Comparison of ENCODE assay signal across 8 mouse cellular contexts in genomic region chr13:67173723-67174055, GRCm38 (mm10). TPM values are rescaled to one million over a fixed set of nuclear protein-coding genes. Genes with fewer than 3 reads are reported as not detected.
A peak's percentile ranks its signal among the peaks of the same experiment; 100 is the strongest.
DNase-seq lines count a peak whose midpoint lies in the region; ATAC-seq and TF ChIP-seq lines count a peak whose summit lies in the region.

No protein-coding gene starts in this region.

- no peak for ATAC-seq in hindbrain, embryonic 11.5 days (ENCODE audit: low FRiP score)
- ATAC-seq in midbrain, embryonic 11.5 days (ENCODE audit: low FRiP score) = no peak
- ATAC-seq in CD4-positive, CD25-positive, alpha-beta regulatory T cell, adult 4 months = no peak

- peaks cover 3% of the 10 kb centered on the region; the same call in 1 of the 2 replicates for H3K4me1 ChIP-seq in kidney, adult 2 months (ENCODE audit: control insufficient read depth, insufficient read depth, low read length)
- no peaks in the 10 kb centered on the region for H3K4me1 ChIP-seq in hindbrain, embryonic 11.5 days (replicated peaks; ENCODE audit: control insufficient read depth, insufficient read depth, low read length)
- H3K4me1 ChIP-seq in midbrain, embryonic 11.5 days (ENCODE audit: control insufficient read depth, insufficient read depth, low read length) = peaks cover 3% of the 10 kb centered on the region; the same call in 1 of the 2 replicates

- H3K27ac ChIP-seq in kidney, adult 2 months (ENCODE audit: insufficient read depth, low read depth, low read length) = no peak overlapping the region
- H3K27ac ChIP-seq in hindbrain, embryonic 11.5 days (ENCODE audit: low read depth, low read length) = no peak overlapping the region
- H3K27ac ChIP-seq in midbrain, embryonic 11.5 days (ENCODE audit: low read depth, low read length) = no peak overlapping the region

- DNase-seq in kidney, adult 2 months = no peak
- no peak for DNase-seq in kidney, adult 9 months
- peak; percentile 13 for DNase-seq in brain, adult 2 months (ENCODE audit: low read depth, low spot score)
- peak; percentile 1 for DNase-seq in hindbrain, embryonic 11.5 days (ENCODE audit: low spot score)
- DNase-seq in midbrain, embryonic 11.5 days (ENCODE audit: low spot score, missing footprints) = no peak
- no peak for DNase-seq in urinary bladder, adult 2 months (ENCODE audit: low spot score)
- DNase-seq in urinary bladder, postnatal 25 days (ENCODE audit: low spot score) = no peak

- peak overlapping the region; percentile 97; the same call in 1 of the 2 replicates for H3K4me3 ChIP-seq in kidney, adult 2 months (ENCODE audit: insufficient read depth, low read depth, low read length)
- peak overlapping the region; percentile 51; the same call in 1 of the 2 replicates for H3K4me3 ChIP-seq in hindbrain, embryonic 11.5 days (ENCODE audit: low read depth, low read length)
- H3K4me3 ChIP-seq in midbrain, embryonic 11.5 days (ENCODE audit: low read depth, low read length) = peak overlapping the region; percentile 52

- no peak for TF ChIP-seq POLR2A in kidney, adult 2 months (IDR thresholded peaks at IDR 0.05; ENCODE audit: low read depth, low read length)

- no peak for TF ChIP-seq CTCF in kidney, adult 2 months (conservative IDR thresholded peaks at IDR 0.05; ENCODE audit: insufficient read depth, insufficient read length, low read depth, low read length)

- no peaks in the 10 kb centered on the region for H3K36me3 ChIP-seq in kidney, adult 2 months (ENCODE audit: control insufficient read depth, insufficient read depth, low read length)
- H3K36me3 ChIP-seq in hindbrain, embryonic 11.5 days (ENCODE audit: control insufficient read depth, insufficient read depth, low read length) = no peaks in the 10 kb centered on the region
- no peaks in the 10 kb centered on the region for H3K36me3 ChIP-seq in midbrain, embryonic 11.5 days (ENCODE audit: control insufficient read depth, insufficient read depth, low read length)

- H3K9me3 ChIP-seq in hindbrain, embryonic 11.5 days (ENCODE audit: control insufficient read depth, low read length) = no peaks in the 10 kb centered on the region
- no peaks in the 10 kb centered on the region for H3K9me3 ChIP-seq in midbrain, embryonic 11.5 days (ENCODE audit: control insufficient read depth, low read length)

- no peaks in the 10 kb centered on the region for H3K27me3 ChIP-seq in kidney, adult 2 months (replicated peaks; ENCODE audit: control insufficient read depth, insufficient read depth, low read length)
- no peaks in the 10 kb centered on the region for H3K27me3 ChIP-seq in hindbrain, embryonic 11.5 days (ENCODE audit: control insufficient read depth, insufficient read depth, low read length)
- H3K27me3 ChIP-seq in midbrain, embryonic 11.5 days (ENCODE audit: control insufficient read depth, insufficient read depth, low read length) = no peaks in the 10 kb centered on the region

- peak overlapping the region; percentile 39 for H3K4me2 ChIP-seq in hindbrain, embryonic 11.5 days (replicated peaks; ENCODE audit: low read depth, low read length)
- peak overlapping the region; percentile 50 for H3K4me2 ChIP-seq in midbrain, embryonic 11.5 days

- 16% methylated on average over 5 of the region's 5 CpGs for WGBS in kidney, adult 2 months
- WGBS in hindbrain, embryonic 11.5 days = 35% methylated on average over 5 of the region's 5 CpGs
- 30% methylated on average over 5 of the region's 5 CpGs for WGBS in midbrain, embryonic 11.5 days

- H3K9ac ChIP-seq in hindbrain, embryonic 11.5 days (ENCODE audit: low read depth, low read length) = peak overlapping the region; percentile 58; the same call in 1 of the 2 replicates
- H3K9ac ChIP-seq in midbrain, embryonic 11.5 days (ENCODE audit: low read length) = peak overlapping the region; percentile 71; the same call in 1 of the 2 replicates

RNA-seq across cellular contexts. Expression of gene Rsl1, which starts 0.7 kb away (rescaled TPM):
- 2.4 and 3.0 TPM in 2 replicates for polyA plus RNA-seq in kidney, adult 2 months (2012; rRNA removed)
- 4.5 and 5.4 TPM in 2 replicates for polyA plus RNA-seq in hindbrain, embryonic 11.5 days (2014; fragmentation: Nextera tagmentation; extraction: Ambion mirVana)
- 4.3 and 6.6 TPM in 2 replicates for polyA plus RNA-seq in midbrain, embryonic 11.5 days (2014; fragmentation: Nextera tagmentation; extraction: Ambion mirVana)
- polyA plus RNA-seq in urinary bladder, adult 2 months (2012; rRNA removed) = 6.4 and 7.4 TPM in 2 replicates
- polyA plus RNA-seq in CD4-positive, CD25-positive, alpha-beta regulatory T cell, adult 4 months (2017; shearing (Covaris generic)) = 10 to 100 TPM; 22.0 to 28.0 TPM

RNA-seq across cellular contexts. Expression of gene Zfp455, which starts 20.6 kb away (rescaled TPM):
- polyA plus RNA-seq in kidney, adult 2 months (2012; rRNA removed) = 0.12 and 0.36 TPM in 2 replicates
- 0.86 and 1.2 TPM in 2 replicates for polyA plus RNA-seq in hindbrain, embryonic 11.5 days (2014; fragmentation: Nextera tagmentation; extraction: Ambion mirVana)
- polyA plus RNA-seq in midbrain, embryonic 11.5 days (2014; fragmentation: Nextera tagmentation; extraction: Ambion mirVana) = 1.7 and 1.9 TPM in 2 replicates
- polyA plus RNA-seq in urinary bladder, adult 2 months (2012; rRNA removed) = 2.0 TPM in 2 replicates
- 1 to 10 TPM; 4.3 to 6.5 TPM for polyA plus RNA-seq in CD4-positive, CD25-positive, alpha-beta regulatory T cell, adult 4 months (2017; shearing (Covaris generic))

RNA-seq across cellular contexts. Expression of gene Zfp759, which starts 52.2 kb away (rescaled TPM):
- polyA plus RNA-seq in kidney, adult 2 months (2012; rRNA removed) = 0.31 and 0.39 TPM in 2 replicates
- polyA plus RNA-seq in hindbrain, embryonic 11.5 days (2014; fragmentation: Nextera tagmentation; extraction: Ambion mirVana) = 1.7 and 3.3 TPM in 2 replicates
- polyA plus RNA-seq in midbrain, embryonic 11.5 days (2014; fragmentation: Nextera tagmentation; extraction: Ambion mirVana) = 2.2 and 2.6 TPM in 2 replicates
- polyA plus RNA-seq in urinary bladder, adult 2 months (2012; rRNA removed) = 2.0 and 2.5 TPM in 2 replicates
- polyA plus RNA-seq in CD4-positive, CD25-positive, alpha-beta regulatory T cell, adult 4 months (2017; shearing (Covaris generic)) = 1 to 10 TPM; 2.7 to 3.2 TPM

RNA-seq across cellular contexts. Expression of gene Rslcan18, which starts 57.6 kb away (rescaled TPM):
- polyA plus RNA-seq in kidney, adult 2 months (2012; rRNA removed) = 0.31 and 0.53 TPM in 2 replicates
- polyA plus RNA-seq in hindbrain, embryonic 11.5 days (2014; fragmentation: Nextera tagmentation; extraction: Ambion mirVana) = 0.14 and 0.26 TPM in 2 replicates
- polyA plus RNA-seq in midbrain, embryonic 11.5 days (2014; fragmentation: Nextera tagmentation; extraction: Ambion mirVana) = not detected in 2 replicates
- 0.40 and 0.66 TPM in 2 replicates for polyA plus RNA-seq in urinary bladder, adult 2 months (2012; rRNA removed)
- polyA plus RNA-seq in CD4-positive, CD25-positive, alpha-beta regulatory T cell, adult 4 months (2017; shearing (Covaris generic)) = under 1 TPM; 0.24 to 0.37 TPM

Comparison
In these comparisons a context has a peak if more than half of its experiments do, and no peak if none do; other contexts are left out.
1. DNase-seq: peak in brain, adult 2 months (single experiment) and hindbrain, embryonic 11.5 days (single experiment); none in kidney, adult 2 months (single experiment), kidney, adult 9 months (single experiment), midbrain, embryonic 11.5 days (single experiment), urinary bladder, adult 2 months (single experiment) and urinary bladder, postnatal 25 days (single experiment).
2. Peak in every context shown above with its lines, with median percentiles within 50 percentile points of each other: H3K4me3 ChIP-seq.